Mouse (Mus musculus) spleen, adult 18-20 months (tissue): ENCODE results near the gene Dnajb11.

Experiments used
- DNase-seq, 2 experiments: peaks; one replicate each; pipeline ENCODE4 v3.0.0; 2022; ENCODE audit warnings: mixed read lengths in 2 of 2

Gene Dnajb11

DNA sequence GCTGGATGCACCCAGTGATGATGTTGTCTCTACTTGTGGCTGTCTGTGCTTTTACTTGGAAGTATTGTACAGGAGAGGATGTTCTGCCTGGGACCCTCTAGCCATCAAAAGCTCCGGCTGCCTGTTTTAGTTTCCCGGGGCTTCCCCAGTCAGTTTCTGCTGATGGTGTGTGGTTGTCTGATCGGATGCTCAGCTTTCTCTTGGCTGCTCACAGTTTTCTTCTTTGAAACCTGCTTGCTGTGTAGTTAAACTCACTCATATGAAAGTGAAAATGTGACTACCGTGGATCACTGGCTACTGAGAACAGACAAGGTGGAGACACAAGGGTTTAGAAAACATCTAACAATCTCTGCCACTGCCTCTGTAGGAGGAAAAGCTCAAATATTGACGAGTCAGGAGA lies 25.8 kb downstream of the Dnajb11 start:
- DNase-seq = no peak

DNA sequence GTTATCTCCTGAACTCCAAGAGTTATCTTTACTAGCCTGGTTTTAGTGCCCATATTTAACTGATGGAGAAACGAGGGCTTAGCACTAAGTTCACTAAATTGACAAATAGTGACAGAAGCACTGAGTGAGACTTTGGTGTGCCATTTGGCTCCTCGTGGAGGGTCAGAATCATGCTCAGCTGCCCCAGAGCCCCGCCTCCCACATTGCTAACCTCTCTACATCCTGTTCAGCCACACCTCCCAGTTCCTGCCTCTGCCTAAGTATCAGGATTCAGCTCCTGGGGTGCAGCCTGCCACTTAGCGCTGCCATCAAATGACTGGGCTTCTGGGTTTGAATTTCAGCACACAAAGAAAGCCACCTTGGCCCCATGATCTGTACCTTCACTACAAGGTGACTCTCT lies 27.7 kb downstream of the Dnajb11 start:
- DNase-seq = peak; percentile 41 to 45

DNA sequence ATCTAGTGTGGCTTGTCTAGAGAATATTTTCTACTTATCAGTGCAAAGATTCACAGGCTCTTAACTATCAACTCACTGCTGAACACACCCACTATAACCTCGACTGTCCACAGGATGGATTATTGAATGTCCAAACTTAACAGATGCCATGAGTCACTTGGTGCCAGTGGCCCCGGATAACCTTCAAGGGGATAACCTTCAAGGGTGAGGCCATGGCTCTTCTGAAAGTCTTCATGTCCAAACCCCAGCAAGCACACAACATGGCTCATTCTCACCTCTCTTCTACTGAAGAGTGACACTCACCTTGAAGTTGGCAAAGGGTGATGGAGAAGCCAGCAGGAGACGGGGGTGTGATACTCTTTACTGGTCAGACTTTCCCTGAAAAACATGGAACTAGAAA lies 29.1 kb downstream of the Dnajb11 start:
- DNase-seq = no peak

DNA sequence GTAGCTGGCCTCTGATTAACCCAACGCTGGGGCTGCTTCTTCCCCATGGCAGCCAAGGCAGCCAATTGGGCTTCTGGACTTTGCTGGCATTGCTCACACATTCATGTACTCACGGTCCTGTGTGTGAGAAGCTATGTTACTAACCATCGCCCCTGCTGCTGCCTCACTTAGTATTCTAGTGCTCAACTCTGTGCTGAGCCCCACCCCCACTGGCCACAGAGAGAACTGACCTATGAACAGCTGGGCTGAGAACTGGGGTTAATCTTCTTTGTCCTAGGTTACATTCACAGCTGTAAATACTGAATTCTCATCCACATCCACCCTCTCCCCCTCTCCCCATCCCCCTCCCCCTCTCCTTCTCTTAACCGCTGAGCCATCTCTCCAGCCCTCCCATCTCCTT lies 31.2 kb downstream of the Dnajb11 start:
- DNase-seq = no peak

DNA sequence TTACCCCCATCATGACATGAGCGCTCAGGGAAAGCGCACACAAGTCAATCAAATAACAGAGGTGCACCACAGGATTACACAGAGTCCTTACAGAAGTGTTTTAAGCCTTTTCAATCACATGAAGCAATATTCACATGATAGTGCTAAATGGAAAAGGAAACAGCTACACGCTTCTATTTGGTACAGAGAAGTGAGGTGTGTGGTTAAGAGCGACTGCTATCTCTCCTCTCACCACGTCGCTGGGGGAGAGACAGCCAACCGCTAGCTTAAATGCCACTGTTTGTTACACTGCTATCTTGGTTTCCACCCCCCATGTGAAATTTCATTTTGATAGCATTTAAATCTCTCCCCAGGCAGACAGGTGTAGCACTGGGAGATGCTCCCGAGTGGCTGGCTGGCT lies 32.1 kb downstream of the Dnajb11 start:
- no peak for DNase-seq

DNA sequence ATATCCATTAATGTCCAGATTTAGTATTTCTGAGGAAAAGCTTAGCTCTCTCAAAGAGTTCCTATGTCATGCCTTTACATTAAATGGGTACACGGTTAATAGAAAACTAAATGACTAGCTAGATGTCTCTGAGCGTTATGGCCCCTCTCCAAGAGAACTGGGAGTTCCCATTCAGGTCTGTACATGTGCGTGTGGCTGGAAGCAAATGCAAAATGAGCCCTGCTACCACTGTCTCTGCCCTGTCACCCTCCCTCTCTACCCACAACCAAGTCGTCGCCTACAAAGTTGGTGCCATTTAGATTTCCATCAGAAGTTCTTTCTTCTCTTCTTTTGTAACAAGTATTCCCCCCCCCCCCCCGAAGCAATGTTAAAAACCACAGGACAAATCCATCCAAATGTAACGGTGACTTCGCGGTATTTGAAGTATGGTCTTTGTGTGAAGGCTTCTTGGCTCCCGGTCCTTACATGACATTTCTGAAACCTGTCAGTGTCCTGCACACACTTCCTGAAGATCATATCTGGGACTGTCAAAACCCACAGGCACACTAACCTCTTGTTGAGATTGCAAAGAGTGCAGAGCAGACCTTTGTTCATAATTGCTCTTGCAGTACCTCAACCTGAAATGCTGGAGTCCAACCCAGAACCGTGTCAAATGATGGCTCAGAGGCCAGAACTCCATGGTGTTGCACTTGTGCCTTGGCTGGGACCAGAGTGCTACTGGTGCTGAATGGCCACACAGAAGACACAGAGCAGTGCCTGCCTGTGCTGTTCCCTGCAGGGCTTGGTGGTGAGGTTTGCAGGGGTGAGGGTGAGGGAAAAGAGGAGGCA lies 33.3 kb downstream of the Dnajb11 start, which contains the start of gene Ahsg:
Gene Ahsg (plus strand): TSS at position 595 of the 828 bp plus-strand sequence.
- no peak for DNase-seq

DNA sequence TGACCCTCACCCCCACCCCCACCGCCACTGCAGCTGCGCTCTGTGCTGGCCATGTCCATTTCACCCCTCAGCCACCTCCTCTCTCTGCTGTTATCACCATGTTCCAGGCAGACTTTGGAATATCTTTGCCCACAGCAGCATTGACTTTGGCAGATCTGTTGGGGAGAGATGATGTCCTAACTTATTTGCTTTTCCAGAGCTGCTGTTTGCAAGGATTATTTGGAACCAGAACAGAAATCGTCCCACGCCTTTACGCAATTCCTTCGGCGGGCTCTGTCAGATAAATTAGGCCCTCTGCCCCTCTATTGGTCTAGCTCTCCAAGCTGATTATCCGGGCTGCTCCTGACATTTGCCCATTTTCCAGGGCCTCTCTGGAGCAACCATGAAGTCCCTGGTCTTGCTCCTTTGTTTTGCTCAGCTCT lies 34.1 kb downstream of the Dnajb11 start:
- DNase-seq = no peak

DNA sequence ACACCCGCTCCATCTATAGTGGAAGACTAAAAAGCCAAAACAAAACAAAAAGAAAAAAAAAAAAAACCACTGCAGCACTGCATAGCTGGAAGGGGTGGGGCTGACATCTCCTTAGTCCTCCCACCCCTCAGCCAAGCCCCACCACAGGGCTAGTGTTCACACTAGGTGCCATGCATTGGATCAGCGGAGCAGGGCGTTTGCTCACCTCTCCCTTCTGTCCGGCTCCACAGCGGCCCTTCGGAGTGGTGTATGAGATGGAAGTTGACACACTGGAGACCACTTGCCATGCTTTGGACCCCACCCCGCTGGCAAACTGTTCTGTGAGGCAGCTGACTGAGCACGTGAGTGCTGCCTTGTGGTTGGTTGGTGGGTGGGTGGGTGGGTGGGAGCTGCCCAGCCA lies 36.5 kb downstream of the Dnajb11 start:
- no peak for DNase-seq

DNA sequence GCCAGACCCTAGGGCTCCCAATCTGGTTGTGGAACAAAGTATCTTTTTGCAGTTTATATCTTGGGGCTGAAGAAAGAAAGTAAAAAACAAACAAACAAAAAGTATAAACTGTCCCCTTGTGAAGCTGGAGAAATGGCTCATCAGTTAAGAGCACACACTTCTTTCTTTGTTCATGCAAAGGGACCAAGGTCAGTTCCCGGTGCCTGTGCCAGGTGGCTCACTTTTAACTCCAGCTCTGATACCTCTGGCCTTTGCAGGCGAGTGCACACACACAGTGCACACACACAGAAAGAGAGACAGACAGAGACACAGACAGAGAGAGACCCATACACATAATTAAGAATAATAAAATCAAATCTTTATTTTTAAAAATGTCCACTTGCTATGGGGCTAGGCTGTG lies 39.0 kb downstream of the Dnajb11 start:
- no peak for DNase-seq

DNA sequence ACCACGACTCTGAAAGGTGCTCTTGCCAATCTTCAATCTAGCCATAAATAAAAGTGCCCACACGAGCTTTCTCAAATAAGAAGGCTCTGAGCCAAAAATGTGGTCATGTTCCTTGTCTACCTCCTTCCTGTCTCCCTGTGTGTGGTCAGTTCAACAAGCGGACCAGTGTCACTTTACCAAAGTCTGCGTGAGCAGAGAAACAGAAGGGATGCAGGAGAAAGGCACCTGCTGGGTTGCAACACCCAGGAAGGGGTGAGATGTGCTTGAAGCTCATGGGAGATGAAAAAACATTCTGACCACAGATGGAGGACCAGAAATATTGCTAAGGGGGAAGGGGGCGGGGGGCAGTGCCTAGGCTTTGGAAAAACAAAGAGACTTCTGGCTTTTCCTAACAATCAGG lies 41.7 kb downstream of the Dnajb11 start:
- DNase-seq = no peak

DNA sequence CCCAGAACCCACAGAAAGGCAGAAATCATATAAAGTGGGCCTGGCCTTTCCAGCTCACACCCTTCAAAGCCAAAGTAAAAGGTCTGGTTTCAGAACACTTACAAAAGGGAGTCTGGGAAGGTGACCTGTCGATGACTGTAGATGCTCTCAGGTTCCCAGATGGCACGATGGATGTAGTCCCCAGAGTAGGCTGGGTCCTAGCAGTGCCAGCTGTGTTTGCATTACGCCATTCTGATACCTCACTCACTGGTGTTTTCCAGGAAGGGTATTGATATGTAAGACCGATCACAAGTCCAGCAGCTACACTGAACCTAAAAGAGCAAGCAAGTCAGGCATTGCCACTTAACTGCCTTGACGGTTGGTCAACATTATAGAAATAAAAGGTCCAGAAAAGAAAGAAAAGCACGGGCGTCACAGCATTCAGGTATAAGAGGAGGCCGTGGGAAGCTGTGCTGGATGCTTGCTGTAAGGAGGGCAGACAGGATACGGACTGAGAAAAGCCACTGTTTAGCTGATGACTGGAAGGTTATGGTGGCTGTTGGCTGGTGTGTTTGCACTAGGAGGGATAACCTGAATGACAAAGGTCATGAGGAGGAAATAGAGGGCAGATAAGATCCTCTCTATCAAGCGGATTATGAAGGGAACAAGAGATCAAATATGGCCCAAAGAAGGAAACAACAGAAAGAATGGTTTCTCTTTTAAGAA lies 42.4 kb downstream of the Dnajb11 start:
- DNase-seq = no peak

DNA sequence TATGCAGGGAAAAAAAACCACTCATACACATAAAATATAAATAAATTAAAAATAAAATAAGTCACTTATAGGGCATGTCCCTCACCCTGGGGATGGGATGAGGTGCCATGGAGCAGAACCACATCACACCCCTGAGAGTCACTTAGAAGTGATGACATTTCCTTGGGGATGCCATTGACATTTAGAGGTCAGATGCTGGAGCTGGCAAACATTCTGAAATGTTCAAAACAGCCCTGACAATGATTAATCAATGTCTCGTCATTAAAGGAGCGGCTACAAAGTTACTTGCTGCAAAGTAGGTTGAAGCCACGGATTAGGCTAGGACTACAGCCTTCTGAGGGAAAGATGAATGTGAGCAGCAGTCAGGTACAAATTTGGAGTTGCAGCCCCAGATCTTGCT lies 43.7 kb downstream of the Dnajb11 start:
- no peak for DNase-seq

DNA sequence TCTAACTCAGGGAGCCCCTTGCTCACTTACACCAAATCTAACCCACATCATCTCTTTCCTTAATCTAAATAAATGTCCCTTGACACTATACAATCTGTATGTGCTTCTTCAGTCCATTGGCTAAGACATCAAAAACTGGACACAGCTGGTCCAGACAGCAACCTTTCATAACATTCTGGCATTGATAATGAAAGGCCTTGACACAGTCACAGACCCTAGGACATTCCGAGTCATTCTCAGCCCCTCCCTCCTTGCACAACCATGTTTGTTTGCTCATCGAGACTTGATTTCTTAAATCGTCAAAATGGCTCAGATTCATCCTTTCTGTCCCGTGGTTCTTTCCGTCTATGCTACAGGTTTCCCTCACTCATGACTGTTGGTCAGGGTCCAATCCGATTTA lies 51.6 kb downstream of the Dnajb11 start:
- no peak for DNase-seq

DNA sequence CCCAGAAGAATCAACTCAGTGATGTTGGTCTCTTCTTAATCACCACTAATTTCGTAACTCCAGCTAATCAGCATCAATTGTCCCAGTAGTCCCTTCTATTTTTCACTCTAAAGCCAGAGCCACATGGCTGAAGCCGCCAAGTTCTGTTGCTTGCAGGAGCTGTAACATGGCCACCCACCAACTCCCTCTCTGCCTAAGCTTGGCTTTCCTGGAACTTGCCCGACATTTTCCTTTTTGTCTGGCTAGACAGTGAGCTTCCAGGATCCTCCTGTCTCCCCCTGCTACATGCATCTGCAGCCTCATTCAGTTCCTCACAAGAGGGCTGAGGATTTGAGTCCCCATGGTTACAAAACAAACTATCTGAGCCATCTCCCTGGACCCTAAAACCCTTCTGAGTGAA lies 54.3 kb downstream of the Dnajb11 start:
- no peak for DNase-seq

DNA sequence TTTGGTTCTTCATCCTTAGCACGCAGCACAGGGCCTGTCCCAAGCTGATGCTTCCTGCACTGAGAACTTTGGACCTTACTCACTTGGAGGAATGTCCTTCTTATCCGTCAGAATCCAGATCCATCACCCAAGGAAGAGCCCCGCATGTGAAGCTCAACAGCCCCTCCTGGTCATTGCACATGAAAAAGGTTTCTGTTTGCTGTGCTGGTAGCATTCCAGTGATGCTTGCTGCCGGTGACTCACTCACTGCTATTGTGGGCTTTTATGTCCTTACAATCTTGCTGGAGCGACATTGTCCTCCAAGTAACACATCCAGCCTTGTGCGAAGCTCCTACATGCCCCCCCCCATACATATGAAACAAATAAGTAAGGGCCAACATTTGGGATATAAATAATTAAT lies 55.2 kb downstream of the Dnajb11 start:
- no peak for DNase-seq

DNA sequence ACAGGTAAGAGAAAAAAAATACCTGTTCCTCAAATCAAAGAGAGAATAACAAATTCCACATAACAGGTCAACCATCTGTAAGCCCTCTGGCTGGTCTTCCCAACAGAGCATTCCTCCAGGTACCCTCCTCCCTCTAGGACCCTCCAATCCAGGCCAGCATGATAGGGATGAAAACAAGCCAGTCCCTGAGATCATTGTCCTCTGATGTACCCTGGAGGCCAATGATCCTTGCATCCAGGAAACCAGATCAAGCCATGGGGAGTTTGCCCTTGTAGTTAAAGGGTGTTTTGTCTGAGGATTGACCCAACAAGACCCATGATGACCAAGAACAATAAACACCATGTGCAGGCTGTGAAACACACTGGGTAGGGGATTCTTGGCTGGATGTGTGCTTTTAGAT lies 56.6 kb downstream of the Dnajb11 start:
- no peak for DNase-seq

DNA sequence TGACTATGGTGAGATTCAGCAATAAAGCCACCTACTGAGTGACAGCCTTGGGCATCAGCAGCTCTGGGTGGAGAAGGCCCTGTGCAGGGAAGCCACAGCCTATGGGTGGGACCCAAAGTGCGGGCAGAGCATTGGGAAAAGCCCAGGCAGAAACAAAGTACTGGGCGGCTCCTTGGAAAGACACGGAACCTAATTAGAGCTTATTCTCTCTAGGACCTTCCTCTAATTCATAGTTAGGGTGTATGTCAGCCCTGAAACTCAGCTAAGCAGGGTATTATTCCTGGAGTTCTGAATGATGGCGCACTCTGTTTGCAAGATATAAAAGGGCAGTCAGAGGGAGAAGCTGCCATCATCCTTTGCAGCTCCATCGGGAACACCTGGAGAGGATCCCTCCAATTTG lies 60.4 kb downstream of the Dnajb11 start, which contains the start of gene Fetub:
Gene Fetub (plus strand): TSS at position 301 of the 400 bp plus-strand sequence.
- no peak for DNase-seq

DNA sequence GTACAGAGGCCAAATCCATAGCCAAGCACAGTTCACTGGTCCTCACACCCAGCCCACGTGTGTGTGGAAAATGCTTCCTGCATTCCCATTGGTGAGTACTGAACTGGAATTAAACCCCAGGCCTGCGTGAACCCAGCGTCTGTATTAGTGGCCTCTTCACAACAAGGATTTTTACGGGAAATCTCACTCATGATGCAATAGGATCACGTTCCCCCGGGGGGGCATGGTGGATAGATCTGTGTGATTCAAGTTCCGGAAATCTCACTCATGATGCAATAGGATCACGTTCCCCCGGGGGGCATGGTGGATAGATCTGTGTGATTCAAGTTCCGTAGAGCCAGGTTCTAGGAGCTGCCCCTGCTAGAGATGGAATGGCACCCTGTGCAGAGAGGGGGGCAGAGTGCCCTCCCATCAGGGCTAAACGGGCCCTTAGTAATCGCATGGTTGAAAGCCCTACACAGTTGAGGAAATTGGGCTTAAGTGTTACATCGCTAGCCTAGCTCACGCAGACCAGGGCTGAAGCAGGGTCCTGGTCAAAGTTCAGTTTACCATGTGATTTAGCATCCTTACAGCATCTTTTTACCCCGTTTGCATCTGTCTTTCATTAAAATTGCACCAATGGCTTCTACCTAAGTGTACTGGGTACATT lies 61.1 kb downstream of the Dnajb11 start:
- no peak for DNase-seq

DNA sequence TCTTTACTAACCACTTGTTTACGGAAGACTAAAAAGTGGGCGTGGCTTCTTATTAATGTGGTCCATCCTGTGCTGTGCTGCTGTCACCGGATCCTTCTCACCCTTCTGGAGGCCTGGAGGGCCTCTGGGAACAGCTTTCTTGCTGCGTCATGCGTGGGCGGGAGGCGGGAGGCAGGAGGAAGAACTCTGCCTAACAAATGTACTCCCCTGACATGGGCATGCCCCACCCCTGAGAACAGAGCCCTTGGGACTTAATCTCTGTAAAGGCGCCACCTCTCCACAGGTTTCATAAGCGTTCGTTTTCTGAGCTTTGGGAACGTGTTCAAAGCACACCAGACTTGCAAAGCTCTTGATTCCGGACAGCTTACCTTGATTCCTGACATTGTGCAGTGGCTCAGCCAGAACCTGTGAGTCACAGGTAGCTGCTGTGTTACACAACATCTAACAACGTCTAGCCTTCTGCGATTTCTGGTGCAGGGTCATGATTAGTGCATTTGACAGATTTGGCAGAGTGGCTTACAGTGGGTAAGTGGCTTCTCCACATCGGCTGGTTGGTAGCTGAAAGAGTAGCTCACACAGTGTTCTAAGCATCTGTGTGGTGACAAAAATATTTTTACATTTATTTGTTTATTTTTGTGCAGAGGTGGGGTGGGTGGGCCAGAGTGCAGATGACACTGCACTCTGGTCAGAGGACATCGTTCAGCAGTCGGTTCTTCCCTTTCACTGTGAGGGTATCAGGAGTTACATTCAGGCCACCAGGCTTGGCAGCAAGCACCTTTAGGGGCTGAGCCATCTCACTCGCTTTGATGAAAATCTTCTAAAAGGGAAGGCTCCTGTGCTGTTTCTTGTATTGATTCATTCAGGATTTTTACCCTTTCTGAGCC lies 62.6 kb downstream of the Dnajb11 start:
- DNase-seq = no peak

DNA sequence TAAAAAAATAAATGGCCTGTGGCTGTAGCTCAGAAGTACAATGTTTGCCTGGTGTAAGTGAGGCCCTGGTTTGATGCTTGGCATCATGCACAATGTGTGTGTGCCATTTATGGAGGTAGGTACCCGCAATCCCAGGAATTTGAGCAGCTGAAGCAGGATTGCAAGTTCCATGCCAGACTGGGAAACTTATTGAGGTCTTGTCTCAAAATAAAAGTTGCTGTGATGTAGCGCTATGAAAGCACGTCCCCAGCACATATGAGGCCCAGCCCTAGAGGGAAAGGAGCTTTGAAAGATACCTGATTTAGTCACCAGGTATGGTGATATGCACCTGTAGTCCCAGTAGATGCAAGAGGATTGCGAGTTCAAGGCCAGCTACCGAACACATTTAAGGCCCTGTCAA lies 64.1 kb downstream of the Dnajb11 start:
- DNase-seq = no peak

DNA sequence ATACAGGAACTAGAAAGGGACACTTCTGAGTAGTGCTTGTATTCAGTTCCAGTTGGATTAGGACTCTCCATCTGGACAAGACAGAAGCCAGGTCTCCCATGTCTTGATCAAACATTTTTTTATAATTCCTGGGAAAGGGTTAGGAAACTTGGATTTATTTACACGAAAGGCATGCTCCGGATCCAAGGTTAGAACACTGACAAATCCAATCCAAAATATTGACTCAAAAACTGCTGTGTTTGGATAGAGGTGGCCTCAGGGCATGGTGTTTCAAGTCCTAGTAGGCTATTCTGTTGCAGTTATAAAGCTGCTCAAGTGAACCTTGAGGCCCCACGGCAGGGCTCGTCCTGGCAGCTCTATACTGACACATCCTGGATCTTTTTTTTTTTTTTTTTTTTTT lies 64.8 kb downstream of the Dnajb11 start:
- DNase-seq = no peak
